Mouse (Mus musculus): ENCODE measurements around the gene Stac2. TPM values are rescaled to one million over a fixed set of nuclear protein-coding genes. Genes with fewer than 3 reads are reported as not detected.

Gene Stac2
- polyA plus RNA-seq, 1 experiment from 2014 or later, result 0.56 TPM

Small RNA genes within 50 kb of the gene (microRNA-seq; reads per million reads assigned to microRNA genes)
- not detected for gene Gm27597

Other genes starting within 250 kb of the Stac2 start
- 10.9 and 14.0 TPM in 2 replicates for gene B230217C12Rik, start 212.7 kb downstream of the Stac2 start, polyA plus RNA-seq (2016; fragmentation: Nextera tagmentation; extraction: Ambion mirVana)
- 0.50 and 0.60 TPM in 2 replicates for gene Fbxo47, start 169.3 kb downstream of the Stac2 start, polyA plus RNA-seq (2016; fragmentation: Nextera tagmentation; extraction: Ambion mirVana)
- gene Plxdc1, start 67.0 kb downstream of the Stac2 start, polyA plus RNA-seq (2016; fragmentation: Nextera tagmentation; extraction: Ambion mirVana), result not detected in 2 replicates
- gene Arl5c, start 57.3 kb downstream of the Stac2 start, polyA plus RNA-seq (2016; fragmentation: Nextera tagmentation; extraction: Ambion mirVana), result 12.4 and 17.8 TPM in 2 replicates
- 3.4 and 6.5 TPM in 2 replicates for gene Cacnb1, start 30.4 kb downstream of the Stac2 start, polyA plus RNA-seq (2016; fragmentation: Nextera tagmentation; extraction: Ambion mirVana)
- 1,186 and 1,476 TPM in 2 replicates for gene Rpl19, start 26.8 kb downstream of the Stac2 start, polyA plus RNA-seq (2016; fragmentation: Nextera tagmentation; extraction: Ambion mirVana)
- 17.3 and 27.3 TPM in 2 replicates for gene Fbxl20, start 96.9 kb upstream of the Stac2 start, polyA plus RNA-seq (2016; fragmentation: Nextera tagmentation; extraction: Ambion mirVana)
- gene Med1, start 139.8 kb upstream of the Stac2 start, polyA plus RNA-seq (2016; fragmentation: Nextera tagmentation; extraction: Ambion mirVana), result 73.2 and 84.3 TPM in 2 replicates
- 12.2 and 14.6 TPM in 2 replicates for gene Cdk12, start 149.6 kb upstream of the Stac2 start, polyA plus RNA-seq (2016; fragmentation: Nextera tagmentation; extraction: Ambion mirVana)

All from limb, embryonic 10.5 days (tissue).